Mouse (Mus musculus) C2C12 (cell line): ENCODE measurements at regions not wholly inside any gene's neighbourhood (a gene's known extent, or its start where the extent isn't known, plus 50 kb on each side); places are given as distances from the start of the nearest gene placed in this dataset.

Experiments
- CEBPB ChIP-seq: IDR thresholded peaks from one replicate; pipeline ENCODE4 v1.6.1; 2011; ENCODE audit warnings: low read depth, mild to moderate bottlenecking, control low read depth, moderate library complexity
- CTCF ChIP-seq: IDR thresholded peaks from one replicate; pipeline ENCODE4 v1.5.1; 2011; ENCODE audit not compliant: control insufficient read depth, insufficient read depth, insufficient read length
- FOSL1 ChIP-seq: IDR thresholded peaks from one replicate; pipeline ENCODE4 v1.8.0; 2011; ENCODE audit warnings: mild to moderate bottlenecking, low read length; ENCODE audit not compliant: poor library complexity, insufficient read depth, severe bottlenecking
- MAX ChIP-seq: IDR thresholded peaks from one replicate; pipeline ENCODE4 v1.6.1; 2011; ENCODE audit warnings: mild to moderate bottlenecking, control low read depth
- MYOG ChIP-seq: IDR thresholded peaks from one replicate; pipeline ENCODE4 v1.6.1; 2011; ENCODE audit not compliant: control insufficient read depth, insufficient read length; ENCODE audit errors: extremely low read depth
- USF1 ChIP-seq: IDR thresholded peaks from one replicate; pipeline ENCODE4 v1.6.1; 2011; ENCODE audit warnings: low read depth, mild to moderate bottlenecking, control low read depth, moderate library complexity

DNA sequence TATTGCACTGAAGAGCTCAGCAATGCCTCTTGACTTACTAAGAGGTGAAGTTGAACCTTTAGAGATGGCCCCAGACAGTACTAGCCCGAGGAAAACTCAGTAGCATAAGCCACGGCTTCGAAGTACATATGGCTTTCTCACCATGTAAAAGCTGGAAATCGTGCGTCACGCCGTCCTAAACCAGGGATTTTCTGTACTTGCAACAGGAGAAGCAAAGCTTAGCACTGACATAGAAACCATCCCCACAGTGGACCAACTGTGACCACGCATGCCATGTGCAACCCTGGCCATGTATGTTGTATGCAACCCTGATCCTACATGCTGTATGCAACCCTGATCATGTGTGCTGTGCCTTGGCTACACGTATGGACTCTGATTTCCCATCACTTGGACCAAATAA is 265.0 kb upstream of the Zfp637 start:
- no peak for TF ChIP-seq CTCF
- no peak for TF ChIP-seq USF1
- no peak for TF ChIP-seq MAX
- TF ChIP-seq CEBPB = no peak
- no peak for TF ChIP-seq FOSL1
- no peak for TF ChIP-seq MYOG
